Mouse (Mus musculus) ES-Bruce4 (cell line): Measurements from ENCODE around the gene Soat2.

Experiments
- CTCF ChIP-seq: IDR thresholded peaks from one replicate; pipeline ENCODE4 v1.8.1; 2011; ENCODE audit warnings: low read depth, low read length
- POLR2A ChIP-seq: IDR thresholded peaks from one replicate; pipeline ENCODE4 v1.8.1; 2011; ENCODE audit warnings: low read length; ENCODE audit not compliant: insufficient read depth

GRCm38 (mm10) chr15:102188096-102188495, 37.8 kb downstream of the Soat2 start:
- TF ChIP-seq CTCF (no peak), POLR2A (no peak)
